Mouse (Mus musculus): ENCODE data around the gene Hnrnpr.

DNA sequence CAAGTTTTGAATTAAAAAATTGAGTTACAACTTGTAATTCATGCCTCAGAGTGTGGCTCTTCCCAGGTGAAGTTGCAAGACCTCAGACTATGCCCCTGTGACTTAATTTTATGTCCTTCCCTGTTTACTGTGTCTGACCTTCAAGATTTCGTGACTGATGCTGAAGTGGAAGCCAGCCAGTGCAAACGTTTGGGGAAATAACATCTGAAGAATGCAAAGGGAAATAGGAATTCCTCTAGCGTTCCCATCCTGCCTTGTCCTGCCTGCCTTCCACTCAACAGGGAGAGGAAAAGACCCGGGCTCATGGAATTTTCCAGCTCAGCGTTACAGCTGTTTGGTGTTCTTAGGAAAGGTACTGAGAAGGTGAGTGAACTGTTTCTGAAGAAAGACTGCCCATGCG is 46.3 kb downstream of the Hnrnpr start:
- TF ChIP-seq ZNF384 (IDR thresholded peaks at IDR 0.05; ENCODE audit: low read depth, low read length): no peak
- no peak for TF ChIP-seq HCFC1 (IDR thresholded peaks at IDR 0.05; ENCODE audit: borderline replicate concordance, insufficient read depth, low read length)
- no peak for TF ChIP-seq MAFK (IDR thresholded peaks at IDR 0.05; ENCODE audit: insufficient read depth, low read depth, low read length)
